Mouse (Mus musculus): ENCODE data around the gene Fbxo11. TPM values are rescaled to one million over a fixed set of nuclear protein-coding genes. Genes with fewer than 3 reads are reported as not detected.

The Fbxo11 gene
- polyA plus RNA-seq, 2 experiments, result 4.8 to 7.1 TPM

DNA sequence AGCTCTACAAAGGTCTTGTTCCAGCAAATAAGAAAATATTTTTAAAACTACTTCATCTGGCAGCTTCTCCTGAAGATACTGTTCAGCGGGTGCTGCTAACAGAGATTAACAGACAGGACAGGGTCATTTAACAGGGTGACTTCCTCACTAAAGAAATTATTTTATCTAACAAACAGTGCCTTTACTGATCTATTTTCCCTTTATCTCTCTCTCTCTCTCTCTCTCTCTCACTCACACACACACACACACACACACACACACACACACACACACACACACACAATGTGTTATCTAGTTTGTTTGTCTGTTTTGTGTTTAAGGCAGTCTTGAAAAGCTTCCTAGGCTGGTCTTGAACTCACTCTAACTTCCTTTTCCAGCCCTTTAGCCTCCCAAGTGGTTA, 50.6 kb downstream of the Fbxo11 start:
- no peak overlapping the region for H3K9ac ChIP-seq (replicated peaks)
- no peak overlapping the region for H3K27ac ChIP-seq
- H3K36me3 ChIP-seq (replicated peaks; ENCODE audit: control insufficient read depth, insufficient read depth, low read depth), result peaks cover 14% of the 10 kb centered on the region
- no peak for TF ChIP-seq EP300 (IDR thresholded peaks at IDR 0.05; ENCODE audit: low read depth)
- TF ChIP-seq CTCF (IDR thresholded peaks at IDR 0.05; ENCODE audit: low read depth), result no peak
- DNase-seq (ENCODE audit: low read depth in 3 of 3, low spot score in 3 of 3), result no peak
- H3K4me2 ChIP-seq (ENCODE audit: low read depth), result no peak overlapping the region
- no peak overlapping the region for H3K4me3 ChIP-seq (ENCODE audit: insufficient read depth in 1 of 2, low read depth in 2 of 2, low read length in 2 of 2)
- H3K27me3 ChIP-seq (ENCODE audit: control insufficient read depth, insufficient read depth, low read length), result no peaks in the 10 kb centered on the region
- ATAC-seq (ENCODE audit: insufficient read depth), result no peak
- 68% methylated on average over 1 of the region's 1 CpGs for WGBS (ENCODE audit: insufficient replicate concordance)
- no peaks in the 10 kb centered on the region for H3K9me3 ChIP-seq (ENCODE audit: control insufficient read depth, low read length)
- H3K4me1 ChIP-seq (replicated peaks; ENCODE audit: control insufficient read depth in 2 of 2, insufficient read depth in 2 of 2, low read length in 1 of 2), result no peaks in the 10 kb centered on the region; a peak in 1 of 4 replicates

DNA sequence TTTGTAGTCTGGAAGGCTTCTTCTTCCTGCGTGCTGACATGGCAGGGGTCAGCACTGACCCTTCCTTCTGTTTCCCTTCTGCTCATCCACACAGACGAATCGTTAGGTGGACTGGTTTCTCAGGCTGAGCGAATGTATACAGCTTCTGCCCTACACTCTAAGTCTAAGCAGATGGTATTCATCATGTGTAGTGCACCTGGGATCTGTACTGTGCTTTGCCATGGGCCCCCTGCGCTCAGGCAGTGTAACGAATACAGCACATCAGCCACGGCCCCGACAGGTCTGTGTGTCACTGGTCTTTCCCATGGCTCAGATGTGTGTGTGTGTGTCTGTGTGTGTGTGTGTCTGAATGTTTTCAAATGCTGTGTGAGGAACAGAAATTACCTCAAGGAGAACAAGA, 58.1 kb downstream of the Fbxo11 start:
- 85% methylated on average over 8 of the region's 8 CpGs for WGBS (ENCODE audit: insufficient replicate concordance)
- Histone ChIP-seq H3K4me3 (ENCODE audit: insufficient read depth in 1 of 2, low read depth in 2 of 2, low read length in 2 of 2) (no peak overlapping the region), H3K4me2 (ENCODE audit: low read depth) (no peak overlapping the region), H3K36me3 (replicated peaks; ENCODE audit: control insufficient read depth, insufficient read depth, low read depth) (peaks cover 15% of the 10 kb centered on the region), H3K9ac (replicated peaks) (no peak overlapping the region), H3K27ac (no peak overlapping the region), H3K27me3 (ENCODE audit: control insufficient read depth, insufficient read depth, low read length) (no peaks in the 10 kb centered on the region), H3K9me3 (ENCODE audit: control insufficient read depth, low read length) (no peaks in the 10 kb centered on the region), H3K4me1 (replicated peaks; ENCODE audit: control insufficient read depth in 2 of 2, insufficient read depth in 2 of 2, low read length in 1 of 2) (no peaks in the 10 kb centered on the region)
- DNase-seq (ENCODE audit: low read depth in 3 of 3, low spot score in 3 of 3), result no peak
- no peak for ATAC-seq (ENCODE audit: insufficient read depth)
- no peak for TF ChIP-seq CTCF (IDR thresholded peaks at IDR 0.05; ENCODE audit: low read depth)

GRCm38 (mm10) chr17:88004892-88005291, 60.2 kb downstream of the Fbxo11 start:
- no peak for ATAC-seq (ENCODE audit: insufficient read depth)
- Histone ChIP-seq H3K27me3 (ENCODE audit: control insufficient read depth, insufficient read depth, low read length) (no peaks in the 10 kb centered on the region), H3K36me3 (replicated peaks; ENCODE audit: control insufficient read depth, insufficient read depth, low read depth) (peaks cover 13% of the 10 kb centered on the region), H3K9ac (replicated peaks) (no peak overlapping the region), H3K4me3 (ENCODE audit: insufficient read depth in 1 of 2, low read depth in 2 of 2, low read length in 2 of 2) (no peak overlapping the region), H3K27ac (no peak overlapping the region), H3K9me3 (ENCODE audit: control insufficient read depth, low read length) (no peaks in the 10 kb centered on the region), H3K4me2 (ENCODE audit: low read depth) (no peak overlapping the region), H3K4me1 (replicated peaks; ENCODE audit: control insufficient read depth in 2 of 2, insufficient read depth in 2 of 2, low read length in 1 of 2) (no peaks in the 10 kb centered on the region)
- TF ChIP-seq EP300 (IDR thresholded peaks at IDR 0.05; ENCODE audit: low read depth), result no peak
- no peak for TF ChIP-seq CTCF (IDR thresholded peaks at IDR 0.05; ENCODE audit: low read depth)
- WGBS (ENCODE audit: insufficient replicate concordance), result 92% methylated on average over 1 of the region's 1 CpGs
- DNase-seq (ENCODE audit: low read depth in 3 of 3, low spot score in 3 of 3), result no peak

GRCm38 (mm10) chr17:87997808-87998207, 67.3 kb downstream of the Fbxo11 start:
- no peak for TF ChIP-seq CTCF (IDR thresholded peaks at IDR 0.05; ENCODE audit: low read depth)
- no peak for TF ChIP-seq EP300 (IDR thresholded peaks at IDR 0.05; ENCODE audit: low read depth)
- H3K4me2 ChIP-seq (ENCODE audit: low read depth), result no peak overlapping the region
- ATAC-seq (ENCODE audit: insufficient read depth), result no peak
- H3K4me3 ChIP-seq (ENCODE audit: insufficient read depth in 1 of 2, low read depth in 2 of 2, low read length in 2 of 2), result no peak overlapping the region
- H3K27me3 ChIP-seq (ENCODE audit: control insufficient read depth, insufficient read depth, low read length), result no peaks in the 10 kb centered on the region
- peaks cover 21% of the 10 kb centered on the region for H3K36me3 ChIP-seq (replicated peaks; ENCODE audit: control insufficient read depth, insufficient read depth, low read depth)
- no peak for DNase-seq (ENCODE audit: low read depth in 3 of 3, low spot score in 3 of 3)
- H3K9ac ChIP-seq (replicated peaks), result no peak overlapping the region
- WGBS (ENCODE audit: insufficient replicate concordance), result 81% methylated on average over 4 of the region's 4 CpGs
- H3K4me1 ChIP-seq (replicated peaks; ENCODE audit: control insufficient read depth in 2 of 2, insufficient read depth in 2 of 2, low read length in 1 of 2), result no peaks in the 10 kb centered on the region
- no peak overlapping the region for H3K27ac ChIP-seq
- H3K9me3 ChIP-seq (ENCODE audit: control insufficient read depth, low read length), result no peaks in the 10 kb centered on the region

GRCm38 (mm10) chr17:87993338-87993737, 71.8 kb downstream of the Fbxo11 start:
- no peak for DNase-seq (ENCODE audit: low read depth in 3 of 3, low spot score in 3 of 3)
- H3K36me3 ChIP-seq (replicated peaks; ENCODE audit: control insufficient read depth, insufficient read depth, low read depth), result peaks cover 53% of the 10 kb centered on the region
- no peak overlapping the region for H3K4me2 ChIP-seq (ENCODE audit: low read depth)
- H3K4me3 ChIP-seq (ENCODE audit: insufficient read depth in 1 of 2, low read depth in 2 of 2, low read length in 2 of 2), result no peak overlapping the region
- 37% methylated on average over 1 of the region's 1 CpGs for WGBS (ENCODE audit: insufficient replicate concordance)
- TF ChIP-seq EP300 (IDR thresholded peaks at IDR 0.05; ENCODE audit: low read depth) (no peak), CTCF (IDR thresholded peaks at IDR 0.05; ENCODE audit: low read depth) (no peak)
- no peak overlapping the region for H3K9ac ChIP-seq (replicated peaks)
- H3K4me1 ChIP-seq (replicated peaks; ENCODE audit: control insufficient read depth in 2 of 2, insufficient read depth in 2 of 2, low read length in 1 of 2), result no peaks in the 10 kb centered on the region
- no peaks in the 10 kb centered on the region for H3K9me3 ChIP-seq (ENCODE audit: control insufficient read depth, low read length)
- H3K27ac ChIP-seq, result no peak overlapping the region
- no peaks in the 10 kb centered on the region for H3K27me3 ChIP-seq (ENCODE audit: control insufficient read depth, insufficient read depth, low read length)
- ATAC-seq (ENCODE audit: insufficient read depth), result no peak
